Mouse (Mus musculus): Measurements from ENCODE around the gene Wscd2.

Gene Wscd2

DNA sequence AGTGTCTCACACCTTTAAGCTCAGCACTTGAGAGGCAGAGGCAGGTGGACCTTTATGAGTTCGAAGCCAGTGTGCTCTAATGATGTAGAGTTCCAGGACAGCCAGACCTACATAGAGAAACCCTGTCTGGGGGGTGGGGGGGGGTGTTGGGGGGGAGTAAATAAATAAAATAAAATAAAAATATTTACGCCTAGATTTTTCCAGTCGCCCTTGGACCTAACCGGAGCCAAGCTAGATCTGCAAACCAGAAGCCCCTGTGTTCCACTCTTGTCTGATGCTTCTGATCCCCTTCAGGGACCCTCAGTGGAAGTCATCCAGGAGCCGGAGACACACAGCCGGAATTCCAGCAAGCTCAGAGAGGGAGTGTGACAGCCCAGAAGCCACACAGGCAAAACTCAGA, at the start of gene Wscd2:
Wscd2 (plus strand) TSS at position 301 of the 400 bp plus-strand sequence.
- no peak for DNase-seq

DNA sequence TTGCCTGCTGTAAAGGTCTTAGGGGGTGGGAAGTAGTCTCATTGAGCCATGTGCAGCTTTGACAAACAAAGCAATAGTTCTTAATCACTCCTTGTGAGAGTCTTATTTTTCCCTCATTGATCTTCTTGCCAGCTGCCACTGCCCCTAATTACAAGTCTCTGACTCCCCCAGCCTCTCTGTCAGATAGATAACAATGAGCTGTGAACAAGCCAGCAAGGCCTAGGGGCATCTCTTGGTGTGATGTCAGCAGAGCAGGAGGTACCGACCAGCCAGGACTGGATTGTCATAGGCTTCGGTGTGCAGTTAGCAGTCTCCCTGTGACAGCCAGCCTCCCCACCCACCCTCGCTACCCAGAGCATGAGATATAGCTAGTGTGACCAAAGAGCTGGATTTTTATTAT, 48.0 kb upstream of the Wscd2 start:
- DNase-seq = no peak

DNA sequence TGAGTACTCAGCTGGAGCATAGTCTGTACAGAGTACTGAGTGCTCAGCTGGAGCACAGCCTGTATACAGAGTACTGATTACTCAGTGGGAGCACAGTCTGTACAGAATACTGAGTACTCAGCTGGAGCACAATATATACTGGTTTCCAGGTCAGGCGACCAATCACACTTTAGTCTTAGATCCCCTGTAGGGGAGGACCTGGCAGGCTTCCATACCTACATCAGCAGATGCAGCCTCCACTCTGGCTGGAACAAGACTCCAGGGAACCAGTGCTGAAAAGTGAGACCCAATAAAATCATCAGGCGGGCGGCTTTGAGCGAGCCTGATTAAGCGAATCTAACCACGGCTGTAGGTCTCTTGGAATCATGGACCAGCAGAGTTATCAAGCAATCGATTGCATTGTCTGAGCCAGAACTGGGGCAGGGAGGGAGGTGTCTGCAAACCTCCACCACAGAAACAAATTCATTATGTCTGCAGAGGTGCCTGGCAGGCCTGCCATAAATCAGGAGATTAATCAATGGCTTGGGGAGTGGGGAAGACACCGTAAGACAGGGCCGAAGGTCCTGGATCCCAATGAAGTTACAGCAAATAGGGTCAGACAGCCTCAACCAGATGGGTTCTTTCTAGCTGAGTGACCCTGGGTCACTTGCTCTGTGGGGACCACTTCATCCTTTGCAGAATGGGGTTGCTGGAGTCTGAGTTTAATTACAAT, 42.0 kb upstream of the Wscd2 start:
- DNase-seq = no peak

DNA sequence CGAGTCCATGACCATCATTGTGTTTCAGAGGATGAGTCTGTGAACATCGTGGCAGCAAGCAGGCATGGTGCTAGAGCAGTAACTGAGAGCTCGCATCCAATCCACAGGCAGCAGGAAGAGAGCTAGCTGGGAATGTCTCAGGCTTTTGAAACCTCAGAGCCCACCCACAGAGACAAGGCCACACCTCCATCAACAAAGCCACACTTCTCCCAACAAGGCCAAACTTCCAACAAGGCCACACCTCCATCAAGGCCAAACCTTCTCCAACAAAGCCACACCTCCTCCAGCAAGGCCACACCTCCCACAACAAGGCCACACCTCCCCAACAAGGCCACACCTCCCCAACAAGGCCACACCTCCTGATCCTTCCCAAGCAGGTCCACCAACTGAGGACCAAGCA, 40.8 kb upstream of the Wscd2 start:
- no peak for DNase-seq

DNA sequence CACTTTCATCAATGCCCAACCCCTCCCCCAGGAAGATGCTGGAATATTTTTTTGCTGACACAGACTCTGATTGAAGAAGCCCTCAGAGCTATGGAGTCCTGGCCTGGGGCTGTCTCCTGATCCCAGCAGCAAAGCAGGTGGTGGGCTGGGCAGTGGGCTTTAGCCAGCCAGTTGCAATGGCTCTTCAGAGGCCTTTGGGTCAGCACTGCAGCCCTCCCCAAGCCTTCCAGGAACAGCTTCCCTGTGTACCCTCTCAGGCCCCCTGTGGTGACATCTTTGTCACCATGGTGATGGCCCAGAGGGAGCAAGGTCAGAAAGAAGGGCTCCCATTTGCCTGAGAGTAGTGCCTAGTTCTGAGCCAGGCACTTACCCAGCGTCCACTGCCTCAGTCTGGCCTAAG, 37.4 kb upstream of the Wscd2 start:
- DNase-seq = no peak

DNA sequence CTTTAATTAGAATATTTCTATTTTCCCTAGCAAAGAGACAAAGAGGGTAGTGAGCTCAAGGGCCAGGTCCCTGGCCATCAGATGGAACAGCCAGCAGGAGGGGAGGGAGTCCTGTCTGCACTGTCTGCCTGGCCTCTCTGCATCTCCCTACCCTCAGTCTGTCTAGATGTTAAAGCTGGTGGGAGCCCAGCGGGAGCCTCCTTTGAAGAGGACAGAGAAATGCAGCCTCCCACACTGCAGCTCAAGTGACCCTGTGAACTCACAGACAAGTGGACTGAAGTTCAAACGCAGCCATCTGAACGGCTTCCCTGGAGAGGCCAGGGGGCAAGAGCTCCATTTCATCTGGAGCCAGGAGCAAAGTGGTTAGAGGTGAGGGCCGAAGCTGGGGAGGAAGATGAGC, 36.8 kb upstream of the Wscd2 start:
- no peak for DNase-seq

DNA sequence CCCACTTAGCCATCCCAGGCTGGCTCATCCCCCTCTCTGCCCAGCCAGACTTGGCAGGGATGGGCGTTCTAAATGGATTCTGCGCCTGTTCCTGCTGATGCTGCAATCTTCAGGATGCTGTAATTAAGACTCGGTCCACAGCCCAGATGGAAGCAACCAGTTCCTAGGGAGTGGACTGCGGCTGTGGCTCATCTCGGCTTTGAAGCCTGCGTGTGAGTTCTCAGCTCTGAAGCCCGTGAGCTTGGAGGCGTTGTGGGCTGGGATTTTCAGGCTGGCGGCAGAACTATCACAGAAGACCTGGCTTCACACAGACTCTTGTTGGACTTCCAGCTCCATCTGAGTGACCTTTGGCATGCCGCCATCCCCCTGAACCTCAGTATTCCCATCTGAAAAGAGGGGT, 34.1 kb upstream of the Wscd2 start:
- DNase-seq = no peak

DNA sequence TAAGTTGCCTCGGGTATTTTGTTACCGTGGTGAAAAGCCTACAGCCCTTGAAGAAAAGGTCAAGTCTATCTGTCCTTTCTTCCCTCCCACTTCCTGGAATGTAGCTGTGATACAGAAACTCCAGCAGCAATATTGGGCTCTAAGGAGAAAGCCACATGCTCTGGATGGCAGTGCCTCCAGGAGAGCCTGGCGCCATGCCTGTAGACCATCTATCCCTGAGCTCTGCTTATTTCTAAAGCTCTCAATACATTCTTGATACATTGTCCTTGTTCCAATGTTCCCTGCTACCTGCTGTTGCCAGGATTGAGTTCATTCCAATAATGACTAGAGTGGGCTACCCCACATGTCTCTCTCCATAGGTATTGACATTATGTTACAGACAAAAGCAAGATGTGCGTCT, 33.4 kb upstream of the Wscd2 start:
- DNase-seq = no peak

DNA sequence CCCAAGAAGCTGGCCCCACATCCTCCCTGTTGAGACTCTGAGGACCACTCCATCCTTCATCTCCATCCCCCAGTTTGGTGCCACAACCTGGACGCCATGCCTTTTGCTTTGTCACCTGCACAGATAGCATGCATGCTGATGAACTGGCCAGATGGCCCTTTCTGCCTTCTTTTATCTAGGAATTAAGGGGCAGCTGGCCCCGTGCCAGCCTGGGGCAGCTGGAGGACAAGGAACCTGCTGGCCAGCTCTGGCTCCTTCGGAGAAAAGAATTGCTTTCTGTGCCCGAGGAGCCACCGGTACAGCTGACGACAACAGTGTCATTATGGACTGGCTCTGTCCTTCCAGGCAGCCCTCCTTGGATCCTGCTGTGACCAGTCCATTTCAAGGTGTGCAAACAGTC, 32.9 kb upstream of the Wscd2 start:
- no peak for DNase-seq

DNA sequence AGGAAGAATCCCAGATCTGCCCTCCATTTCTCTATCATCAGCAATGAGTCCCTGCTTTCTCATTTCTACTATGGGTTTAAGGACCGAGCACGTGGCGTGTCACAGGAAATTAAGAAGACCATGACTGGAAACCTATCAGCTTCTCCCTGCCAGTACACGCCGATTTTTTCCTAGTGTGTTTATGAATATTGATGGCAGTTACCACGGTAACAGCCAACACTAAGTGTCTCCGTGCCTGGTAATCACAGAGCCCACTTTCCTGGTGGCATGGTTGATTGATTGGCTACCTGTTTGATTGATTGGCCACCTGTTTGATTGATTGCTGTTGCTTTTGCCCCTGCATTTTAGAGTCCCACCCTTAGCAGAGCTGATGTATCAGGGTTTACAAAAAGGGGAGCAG, 30.2 kb upstream of the Wscd2 start:
- no peak for DNase-seq

DNA sequence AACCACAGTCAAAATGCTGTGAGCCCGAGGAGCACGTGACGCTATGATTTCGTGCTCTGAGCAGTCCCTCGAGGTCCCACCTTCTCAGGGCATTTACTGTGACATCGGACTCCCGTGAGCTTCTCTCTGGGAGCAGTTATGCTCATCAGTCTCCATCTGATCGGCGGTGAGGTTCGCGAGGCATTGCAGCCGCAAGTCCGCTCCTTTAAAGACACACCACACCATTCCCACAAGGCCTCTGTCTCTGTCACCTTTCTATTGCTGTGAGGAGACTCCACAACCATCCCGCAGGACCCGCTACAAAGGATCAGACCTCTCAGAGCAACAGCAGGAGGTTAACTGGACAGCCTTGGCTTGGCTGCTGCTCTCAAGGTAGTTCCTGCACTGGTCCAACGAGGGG, 28.6 kb upstream of the Wscd2 start:
- DNase-seq = no peak

DNA sequence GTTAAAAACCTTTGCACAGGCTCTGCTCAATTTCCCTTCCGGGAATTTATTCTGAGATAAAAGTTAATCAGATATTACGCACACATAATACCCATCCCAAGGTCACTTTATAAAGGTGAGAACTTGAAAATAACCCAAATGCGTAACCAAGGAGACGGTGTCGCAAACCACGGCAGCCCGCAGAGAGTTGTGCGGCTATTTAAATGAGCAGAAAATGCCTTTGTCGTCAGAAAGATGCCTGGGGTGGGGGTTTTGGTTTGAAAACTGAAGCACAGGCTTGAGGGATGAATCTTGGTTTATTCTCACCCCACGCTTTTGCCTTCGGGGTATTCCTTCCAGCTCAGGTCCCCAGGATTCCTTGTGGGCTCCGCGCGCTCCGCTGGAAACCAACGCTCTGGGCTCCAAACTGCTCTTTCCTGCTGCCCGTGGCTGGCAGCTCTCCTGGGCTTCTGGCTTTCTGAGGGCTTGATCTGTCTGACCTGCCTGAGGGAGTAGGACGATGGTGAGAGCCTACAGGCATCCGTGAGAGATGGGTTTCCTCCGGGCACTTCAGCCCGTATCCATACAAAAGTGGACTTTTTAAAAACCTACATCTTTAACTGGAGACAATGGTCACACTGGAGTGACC, 28.0 kb upstream of the Wscd2 start:
- no peak for DNase-seq

DNA sequence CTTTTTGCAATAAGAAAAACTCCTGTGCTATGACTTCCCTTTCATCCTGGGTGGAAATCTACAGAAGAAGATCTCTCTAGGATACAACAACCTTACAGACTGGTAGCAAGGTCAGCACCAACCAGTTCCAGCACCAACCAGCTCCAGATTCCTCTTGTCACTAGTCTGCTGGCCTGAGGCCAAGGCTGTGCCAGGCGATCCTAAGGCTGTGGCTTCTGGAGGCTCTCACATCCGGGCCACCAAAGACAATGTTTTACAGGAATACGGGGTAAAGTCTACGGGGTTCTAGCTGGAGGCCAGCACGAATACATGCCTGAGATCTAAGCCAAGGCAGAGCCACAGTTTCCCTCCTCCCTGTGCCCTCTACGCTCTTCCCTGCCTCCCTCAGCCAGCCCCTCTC, 25.4 kb upstream of the Wscd2 start:
- DNase-seq = peak; percentile 85

DNA sequence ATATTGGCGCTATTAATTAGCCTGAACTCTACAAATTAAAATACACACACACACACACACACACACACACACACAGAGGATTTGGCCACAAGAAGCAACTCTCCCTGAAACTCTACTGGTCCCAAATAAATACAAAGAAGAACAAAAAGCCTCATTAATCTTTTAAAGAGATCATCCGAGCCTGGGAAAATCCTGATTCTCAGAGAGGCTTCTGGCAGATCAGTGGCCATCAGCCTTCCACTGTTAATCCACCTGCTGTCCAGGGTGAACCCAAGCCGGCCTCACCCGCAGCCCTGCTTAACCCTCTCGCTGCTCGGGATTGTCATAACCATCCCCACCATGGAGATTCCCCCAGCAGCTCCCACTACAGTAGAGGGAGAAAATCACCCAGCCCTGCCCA, 23.6 kb upstream of the Wscd2 start:
- DNase-seq = no peak

DNA sequence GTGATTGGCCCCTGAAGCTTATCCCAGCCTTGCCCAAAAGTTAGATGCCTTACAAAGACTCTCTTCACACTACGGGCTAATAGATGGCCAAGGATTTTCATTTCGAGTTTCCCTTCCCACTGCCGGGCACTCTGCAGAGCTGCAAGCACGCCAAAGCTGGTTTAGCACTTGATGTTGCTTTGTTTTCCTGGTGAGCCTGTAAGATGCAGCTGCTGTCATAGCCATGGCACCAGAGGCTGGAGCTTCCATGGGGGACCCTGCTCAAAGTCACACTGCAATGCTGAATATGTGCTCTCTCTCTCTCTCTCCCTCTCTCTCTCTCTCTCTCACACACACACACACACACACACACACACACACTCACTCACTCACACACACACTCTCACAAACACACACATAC, 23.1 kb upstream of the Wscd2 start:
- DNase-seq = no peak

DNA sequence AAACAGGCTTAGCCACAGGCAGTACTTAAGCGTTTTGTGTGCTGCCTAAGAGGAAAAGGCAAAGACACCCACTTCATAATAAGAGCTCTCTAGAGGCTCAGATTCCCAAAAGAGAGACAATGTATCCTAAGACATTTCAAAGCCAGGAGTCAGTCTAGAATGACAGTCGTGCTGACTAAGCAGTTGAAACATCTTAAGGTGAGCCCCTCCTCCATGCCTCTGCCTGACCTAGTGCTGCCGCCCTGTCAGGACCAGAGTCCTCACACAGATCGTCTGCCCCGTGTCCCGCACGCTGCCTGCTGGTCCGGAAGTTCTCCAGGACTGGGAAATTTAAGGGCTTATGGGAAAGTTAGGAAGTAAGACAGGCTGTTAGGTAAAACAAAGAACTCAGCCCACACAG, 22.4 kb upstream of the Wscd2 start:
- no peak for DNase-seq

DNA sequence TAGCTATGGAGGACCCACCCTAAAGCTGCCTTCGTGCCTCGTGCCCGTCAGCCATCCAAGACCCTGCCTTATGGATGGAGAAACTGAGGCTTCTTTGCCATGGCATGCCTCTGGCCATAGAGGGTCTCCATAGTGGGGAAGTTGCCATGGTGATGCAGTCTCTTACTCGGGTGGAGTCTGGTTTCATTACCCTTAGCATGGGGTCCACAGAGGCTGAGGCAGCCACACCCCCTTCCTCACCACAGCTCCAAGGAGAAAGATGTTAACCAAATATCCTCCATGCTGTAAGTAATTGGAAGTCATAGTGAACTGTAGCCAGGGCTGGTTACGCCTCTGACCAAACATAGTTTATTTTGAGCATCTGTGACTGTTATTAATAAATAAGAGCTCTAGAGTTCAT, 21.5 kb upstream of the Wscd2 start:
- no peak for DNase-seq

DNA sequence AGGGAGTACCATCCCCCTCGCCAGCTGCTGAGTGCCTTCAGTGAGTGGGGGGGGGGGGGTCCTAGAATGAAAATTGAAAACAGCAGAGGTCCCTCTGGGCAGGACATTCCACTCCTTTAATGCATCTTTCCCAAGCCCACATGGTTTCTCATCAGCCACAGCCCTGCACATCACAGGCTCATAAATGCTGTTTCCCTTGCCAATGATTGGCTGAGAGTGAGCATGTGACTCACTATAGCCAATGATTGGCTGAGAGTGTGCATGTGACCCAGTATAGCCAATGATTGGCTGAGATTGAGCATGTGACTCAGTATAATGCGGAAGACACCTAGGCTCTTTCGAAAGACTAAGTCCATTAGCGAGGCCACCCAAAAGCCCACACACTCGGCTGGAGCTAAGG, 20.9 kb upstream of the Wscd2 start:
- DNase-seq = peak; percentile 38

DNA sequence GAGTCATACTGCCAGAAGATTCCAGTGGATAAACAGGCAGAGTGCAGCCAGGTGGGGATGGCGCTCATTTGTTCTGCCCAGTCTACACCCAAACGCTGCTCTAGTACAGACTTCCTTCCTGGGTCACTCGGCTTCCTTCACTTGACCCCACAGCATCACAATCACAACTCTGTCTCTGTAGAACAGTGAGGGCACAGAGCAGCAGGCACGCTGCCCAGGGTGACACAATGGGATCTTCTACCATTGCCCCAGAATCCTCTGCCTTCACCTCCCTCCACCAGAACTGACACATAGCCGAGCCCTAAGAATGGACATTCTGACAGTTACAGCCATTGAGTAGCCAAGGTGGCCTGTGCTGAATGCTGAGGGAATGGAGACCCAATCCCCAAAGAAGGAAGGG, 20.3 kb upstream of the Wscd2 start:
- DNase-seq = no peak

DNA sequence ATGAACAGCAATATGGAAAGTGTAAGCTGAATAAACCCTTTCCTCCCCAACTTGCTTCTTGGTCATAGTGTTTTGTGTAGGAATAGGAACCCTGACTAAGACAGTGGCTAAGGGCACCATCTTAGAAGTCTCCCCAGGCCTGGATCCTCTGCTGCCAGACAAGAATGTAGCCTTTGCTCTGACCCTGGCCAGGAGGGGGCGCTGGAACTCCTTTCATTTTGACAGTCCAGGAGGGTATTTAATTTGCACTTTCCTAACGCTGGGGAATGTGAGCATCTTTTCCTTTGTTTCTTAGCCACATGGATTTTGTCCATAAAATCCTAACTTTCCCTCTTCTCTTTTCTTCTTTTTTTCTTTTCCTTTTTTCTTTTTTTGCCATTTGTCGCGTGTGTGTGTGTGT, 18.7 kb upstream of the Wscd2 start:
- DNase-seq = peak; percentile 66

DNA sequence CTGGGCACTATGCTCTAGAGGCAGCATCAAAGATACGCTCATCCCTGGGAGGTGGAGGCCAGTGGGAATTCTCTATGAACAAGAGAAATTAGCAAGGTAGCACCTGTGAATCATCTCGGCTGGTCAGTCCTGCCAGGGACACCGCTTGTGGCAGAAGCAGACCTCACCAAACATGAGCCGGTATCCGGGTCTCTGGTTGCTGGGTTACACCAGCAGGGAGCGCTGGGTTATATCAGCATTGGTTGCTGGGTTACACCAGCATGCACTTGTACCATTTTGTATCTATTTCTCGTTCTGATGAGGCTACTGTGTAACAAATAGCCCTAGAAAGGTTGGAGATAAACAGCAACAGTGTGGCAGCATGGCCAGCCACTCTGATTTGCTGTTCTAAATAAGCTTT, 17.8 kb upstream of the Wscd2 start:
- no peak for DNase-seq

DNA sequence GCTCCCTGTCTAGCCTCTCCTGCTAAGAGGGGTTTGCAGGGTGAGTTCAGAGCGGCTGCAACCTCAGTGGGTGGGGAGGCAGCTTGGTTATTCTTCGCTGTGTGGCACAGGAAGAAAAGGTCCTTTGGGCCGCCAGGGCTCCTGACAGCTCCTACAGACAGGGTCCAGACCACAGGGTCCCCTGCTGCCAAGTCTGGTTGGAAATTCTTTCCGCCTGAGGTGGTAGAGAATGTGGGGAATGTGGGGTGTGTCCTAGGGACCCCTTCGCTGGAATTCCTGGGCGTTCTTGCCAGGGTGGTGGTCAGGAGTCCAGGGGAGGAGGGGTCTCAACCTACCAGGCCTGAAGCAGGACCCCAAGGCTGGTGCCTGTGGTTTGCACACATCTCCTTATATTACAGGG, 13.3 kb upstream of the Wscd2 start:
- no peak for DNase-seq

DNA sequence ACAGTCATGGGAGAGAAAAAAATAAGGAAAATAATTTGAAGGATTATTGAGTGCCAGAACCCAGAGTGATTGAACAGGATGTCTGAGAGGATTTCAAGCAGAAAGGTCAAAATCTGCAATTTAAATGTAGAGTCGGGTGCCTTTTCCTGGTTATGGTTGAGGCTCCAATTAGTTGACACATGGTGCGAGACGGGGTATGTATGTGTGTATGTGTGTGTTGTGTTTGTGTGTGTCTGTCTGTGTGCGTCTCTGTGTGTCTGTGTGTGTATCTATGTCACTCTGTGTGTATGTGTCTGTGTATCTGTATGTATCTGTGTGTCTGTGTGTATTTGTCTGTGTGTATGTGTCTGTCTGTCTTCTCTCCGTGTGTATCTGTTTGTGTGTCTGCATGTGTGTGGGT, 11.1 kb upstream of the Wscd2 start:
- peak; percentile 10 for DNase-seq

DNA sequence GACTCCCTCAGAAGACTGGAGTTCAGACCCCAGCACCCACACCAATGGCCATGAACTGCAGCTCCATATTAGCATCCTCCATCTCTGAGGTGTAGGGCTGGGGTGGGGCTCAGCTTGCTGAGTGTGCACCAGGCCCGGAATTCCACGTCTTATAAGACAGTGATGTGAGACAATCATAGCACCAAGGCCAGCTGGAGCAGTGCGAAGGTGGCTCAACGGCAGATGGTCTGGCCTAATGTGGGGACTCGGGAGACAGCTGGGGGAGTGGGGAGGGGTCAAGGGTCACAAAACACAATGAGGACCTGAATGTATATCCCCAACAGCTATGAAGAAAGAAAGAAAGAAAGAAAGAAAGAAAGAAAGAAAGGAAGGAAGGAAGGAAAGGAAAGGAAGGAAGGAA, 9.7 kb upstream of the Wscd2 start:
- DNase-seq = no peak

DNA sequence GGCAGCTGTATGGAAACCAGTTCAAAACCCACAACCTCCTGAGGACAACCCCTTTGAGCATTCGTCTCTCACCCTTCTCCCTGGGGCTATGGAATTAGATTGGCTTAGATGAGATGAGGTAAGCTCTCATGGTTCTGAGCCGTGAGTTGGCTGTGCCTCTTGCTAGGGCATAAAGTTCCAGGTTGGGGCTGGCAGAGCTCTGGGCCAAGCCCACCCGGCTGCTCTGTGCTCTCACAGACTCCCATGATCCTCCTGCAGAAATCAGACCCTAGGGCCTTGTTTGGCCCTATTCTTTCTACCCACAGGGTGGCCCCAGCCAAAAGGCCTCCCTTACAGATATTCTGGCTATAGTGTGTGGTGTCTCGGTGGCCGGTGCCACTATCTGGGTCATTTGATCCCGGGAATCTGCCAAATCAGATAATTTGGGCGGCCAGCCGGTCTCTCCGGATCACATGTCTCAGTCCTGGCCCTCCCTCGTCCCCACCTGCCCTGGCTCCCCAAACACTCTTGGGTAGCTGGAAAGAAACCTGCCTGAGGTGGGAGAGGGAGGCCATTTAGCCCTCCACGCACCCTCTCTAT, 4.5 kb upstream of the Wscd2 start:
- no peak for DNase-seq
